In genomic region chr7:58399145-58399604, GRCm38 (mm10) we compare ENCODE assay signal across 8 mouse cellular contexts.
A peak's percentile ranks its signal among the peaks of the same experiment; 100 is the strongest.
DNase-seq lines count a peak whose midpoint lies in the region; ATAC-seq lines count a peak whose summit lies in the region.

No protein-coding gene starts in this region.

- no peaks in the 10 kb centered on the region for H3K27me3 ChIP-seq in embryonic facial prominence, embryonic 11.5 days (ENCODE audit: control insufficient read depth, insufficient read depth, low read length)
- no peaks in the 10 kb centered on the region for H3K27me3 ChIP-seq in intestine, embryonic 16.5 days (replicated peaks; ENCODE audit: control insufficient read depth, insufficient read depth, low read length)

- H3K36me3 ChIP-seq in embryonic facial prominence, embryonic 11.5 days (replicated peaks; ENCODE audit: control insufficient read depth, insufficient read depth, low read depth, low read length), result no peaks in the 10 kb centered on the region
- H3K36me3 ChIP-seq in intestine, embryonic 16.5 days (ENCODE audit: control insufficient read depth, insufficient read depth, low read length), result no peaks in the 10 kb centered on the region

- peak overlapping the region; percentile 68 for H3K9ac ChIP-seq in embryonic facial prominence, embryonic 11.5 days (replicated peaks; ENCODE audit: low read length)
- H3K9ac ChIP-seq in intestine, embryonic 16.5 days (ENCODE audit: low read depth, low read length), result peak overlapping the region; percentile 78

- DNase-seq in adrenal gland, postnatal 25 days, result peak; percentile 92
- DNase-seq in embryonic facial prominence, embryonic 11.5 days (ENCODE audit: low spot score), result peak; percentile 97
- peak; percentile 72 for DNase-seq in gonadal fat pad, adult 2 months (ENCODE audit: low read depth)
- peak; percentile 97 to 98 for DNase-seq in left cerebral cortex, postnatal 25 days (ENCODE audit: low spot score in 2 of 2)
- peak; percentile 96 for DNase-seq in mesoderm, embryonic 11.5 days (ENCODE audit: low read depth, low spot score)
- peak; percentile 95 for DNase-seq in right cerebral cortex, postnatal 25 days
- peak; percentile 93 to 94 for DNase-seq in urinary bladder, postnatal 36 days (ENCODE audit: low spot score in 2 of 2)

- peak overlapping the region; percentile 47 for H3K4me3 ChIP-seq in embryonic facial prominence, embryonic 11.5 days (ENCODE audit: low read depth, low read length)
- H3K4me3 ChIP-seq in intestine, embryonic 16.5 days (ENCODE audit: low read length), result peak overlapping the region; percentile 70

- H3K27ac ChIP-seq in embryonic facial prominence, embryonic 11.5 days (replicated peaks; ENCODE audit: low read depth, low read length), result peak overlapping the region; percentile 90
- H3K27ac ChIP-seq in intestine, embryonic 16.5 days (ENCODE audit: low read length), result peak overlapping the region; percentile 92

- WGBS in embryonic facial prominence, embryonic 11.5 days, result 0% methylated on average over 21 of the region's 21 CpGs
- under 1% methylated on average over 21 of the region's 21 CpGs for WGBS in intestine, embryonic 16.5 days

- no peaks in the 10 kb centered on the region for H3K9me3 ChIP-seq in embryonic facial prominence, embryonic 11.5 days (replicated peaks; ENCODE audit: control insufficient read depth, low read length)
- no peaks in the 10 kb centered on the region for H3K9me3 ChIP-seq in intestine, embryonic 16.5 days (ENCODE audit: control insufficient read depth, low read length)

- intact Hi-C loops in left cerebral cortex, postnatal 25 days (cut with DNase I), result loop anchor here (10.0 kb wide), 2 partner anchors 446 to 804 kb away; no protein-coding TSS in a partner anchor

- peak; percentile 99 for ATAC-seq in embryonic facial prominence, embryonic 11.5 days (replicated peaks; ENCODE audit: insufficient number of reproducible peaks, low FRiP score, low TSS enrichment, low read depth)
- ATAC-seq in intestine, embryonic 16.5 days, result peak; percentile 99

- H3K4me1 ChIP-seq in embryonic facial prominence, embryonic 11.5 days (ENCODE audit: control insufficient read depth, insufficient read depth, low read length), result no peaks in the 10 kb centered on the region
- H3K4me1 ChIP-seq in intestine, embryonic 16.5 days (ENCODE audit: control insufficient read depth, insufficient read depth, low read length), result peaks cover 3% of the 10 kb centered on the region; the same call in 1 of the 2 replicates

- peak overlapping the region; percentile 40 for H3K4me2 ChIP-seq in embryonic facial prominence, embryonic 11.5 days (ENCODE audit: low read depth, low read length)
- peak overlapping the region; percentile 70 for H3K4me2 ChIP-seq in intestine, embryonic 16.5 days (ENCODE audit: low read depth, low read length)

Comparison
In these comparisons a context has a peak if more than half of its experiments do, and no peak if none do; other contexts are left out.
1. Peak in every context shown above with its lines: DNase-seq, ATAC-seq, H3K4me3 ChIP-seq and H3K27ac ChIP-seq.